Mouse (Mus musculus) layer of hippocampus, postnatal 10 days (tissue): ENCODE measurements around the gene Pif1. TPM values are rescaled to one million over a fixed set of nuclear protein-coding genes. Genes with fewer than 3 reads are reported as not detected.

Experiments used
- DNase-seq, 2 experiments: peaks; one replicate each; pipeline ENCODE4 v3.0.0; 2021; ENCODE audit warnings: low spot score in 2 of 2
- total RNA-seq, 2 experiments: library from RNA; stranded (reverse); gene quantifications; 2 replicates each; pipeline ENCODE4 v1.2.3; 2021

Gene Pif1
- total RNA-seq, 2 experiments from 2014 or later: 1.1 to 1.4 TPM

- no peak for DNase-seq
Observed at GRCm38 (mm10) chr9:65558806-65559205, 28.2 kb upstream of the Pif1 start.

- peak in 1 of 2 experiments; percentile 46 for DNase-seq
Observed at GRCm38 (mm10) chr9:65561016-65561415, 25.9 kb upstream of the Pif1 start.

- peak; percentile 65 to 66 for DNase-seq
Observed at GRCm38 (mm10) chr9:65562081-65562506, 24.9 kb upstream of the Pif1 start.

GRCm38 (mm10) chr9:65563073-65563472, 23.9 kb upstream of the Pif1 start:
- DNase-seq: no peak

GRCm38 (mm10) chr9:65564698-65565097, 22.3 kb upstream of the Pif1 start:
- no peak for DNase-seq

GRCm38 (mm10) chr9:65568787-65569186, 18.2 kb upstream of the Pif1 start:
- DNase-seq: no peak

GRCm38 (mm10) chr9:65569491-65569971, 17.4 kb upstream of the Pif1 start:
- no peak for DNase-seq

GRCm38 (mm10) chr9:65572837-65573236, 14.1 kb upstream of the Pif1 start:
- DNase-seq: no peak

GRCm38 (mm10) chr9:65574513-65575392, 12.2 kb upstream of the Pif1 start:
- no peak for DNase-seq

- DNase-seq: no peak
Observed at GRCm38 (mm10) chr9:65575393-65576196, 11.4 kb upstream of the Pif1 start.

GRCm38 (mm10) chr9:65576861-65577510, 10.0 kb upstream of the Pif1 start:
- peak in 1 of 2 experiments; percentile 54 for DNase-seq

- no peak for DNase-seq
Observed at GRCm38 (mm10) chr9:65577511-65578196, 9.3 kb upstream of the Pif1 start.

GRCm38 (mm10) chr9:65578801-65579249, 8.1 kb upstream of the Pif1 start:
- DNase-seq: no peak

GRCm38 (mm10) chr9:65579781-65580371, 7.1 kb upstream of the Pif1 start, which contains the start of gene Plekho2:
Gene Plekho2, minus strand, starts transcription at chr9:65580040.
- DNase-seq: peak; percentile 81 to 88

- peak; percentile 83 to 86 for DNase-seq
Observed at GRCm38 (mm10) chr9:65580401-65581256, 6.3 kb upstream of the Pif1 start.

GRCm38 (mm10) chr9:65583045-65583444, 3.9 kb upstream of the Pif1 start:
- DNase-seq: no peak

GRCm38 (mm10) chr9:65587270-65587572, 261 bp downstream of the Pif1 start:
- DNase-seq: no peak

GRCm38 (mm10) chr9:65587573-65588358, 806 bp downstream of the Pif1 start:
- DNase-seq: peak in 1 of 2 experiments; percentile 46

- no peak for DNase-seq
Observed at GRCm38 (mm10) chr9:65589091-65589490, 2.1 kb downstream of the Pif1 start.
